Mouse (Mus musculus) urinary bladder, postnatal 10 days (tissue): Measurements from ENCODE around the gene Sidt2.

Experiments used
- DNase-seq: peaks from one replicate; pipeline ENCODE4 v3.0.0; 2022; ENCODE audit warnings: low spot score

Sidt2 gene

GRCm38 (mm10) chr9:45946182-45946871 lies 8.7 kb downstream of the Sidt2 start:
- DNase-seq: no peak

GRCm38 (mm10) chr9:45945721-45946120 lies 9.3 kb downstream of the Sidt2 start:
- no peak for DNase-seq

GRCm38 (mm10) chr9:45944506-45945400 lies 10.3 kb downstream of the Sidt2 start:
- no peak for DNase-seq

GRCm38 (mm10) chr9:45943628-45944505 lies 11.2 kb downstream of the Sidt2 start:
- no peak for DNase-seq

- no peak for DNase-seq
Measured at GRCm38 (mm10) chr9:45942916-45943315, 12.1 kb downstream of the Sidt2 start.

- no peak for DNase-seq
Measured at GRCm38 (mm10) chr9:45942464-45942863, 12.6 kb downstream of the Sidt2 start.

- no peak for DNase-seq
Measured at GRCm38 (mm10) chr9:45941329-45941888, 13.6 kb downstream of the Sidt2 start.

- DNase-seq: no peak
Measured at GRCm38 (mm10) chr9:45939794-45940193, 15.3 kb downstream of the Sidt2 start.

GRCm38 (mm10) chr9:45938952-45939637 lies 16.0 kb downstream of the Sidt2 start:
- no peak for DNase-seq

- no peak for DNase-seq
Measured at GRCm38 (mm10) chr9:45938088-45938487, 17.0 kb downstream of the Sidt2 start.

- DNase-seq: no peak
Measured at GRCm38 (mm10) chr9:45936883-45937282, 18.2 kb downstream of the Sidt2 start.

- DNase-seq: peak; percentile 63
Measured at GRCm38 (mm10) chr9:45935628-45936210, 19.3 kb downstream of the Sidt2 start, which contains the start of gene Tagln. Gene Tagln, minus strand, starts transcription at chr9:45936058.

- no peak for DNase-seq
Measured at GRCm38 (mm10) chr9:45932571-45933415, 22.3 kb downstream of the Sidt2 start.

- DNase-seq: no peak
Measured at GRCm38 (mm10) chr9:45931958-45932357, 23.1 kb downstream of the Sidt2 start.

GRCm38 (mm10) chr9:45929285-45929684 lies 25.8 kb downstream of the Sidt2 start:
- DNase-seq: no peak

- no peak for DNase-seq
Measured at GRCm38 (mm10) chr9:45919895-45920294, 35.2 kb downstream of the Sidt2 start.

- DNase-seq: peak; percentile 47
Measured at GRCm38 (mm10) chr9:45917041-45917934, 37.8 kb downstream of the Sidt2 start.

- DNase-seq: no peak
Measured at GRCm38 (mm10) chr9:45915659-45916058, 39.4 kb downstream of the Sidt2 start.

- no peak for DNase-seq
Measured at GRCm38 (mm10) chr9:45911673-45912072, 43.4 kb downstream of the Sidt2 start.
